In genomic region chr16:21946761-21947715, GRCm38 (mm10) we compare ENCODE assay signal across 8 mouse cellular contexts. TPM values are rescaled to one million over a fixed set of nuclear protein-coding genes. Genes with fewer than 3 reads are reported as not detected.
DNase-seq lines count a peak whose midpoint lies in the region; ATAC-seq and TF ChIP-seq lines count a peak whose summit lies in the region.

Tmem41a (minus strand) TSS chr16:21947552.

- no peak for TF ChIP-seq EP300 in lung, postnatal 0 days (IDR thresholded peaks at IDR 0.05)

- H3K27me3 ChIP-seq in hindbrain, embryonic 10.5 days (ENCODE audit: insufficient read depth, poor library complexity, severe bottlenecking), result peaks cover 3% of the 10 kb centered on the region; the same call in 1 of the 2 replicates
- no peaks in the 10 kb centered on the region for H3K27me3 ChIP-seq in lung, postnatal 0 days (replicated peaks; ENCODE audit: insufficient read depth, low read length)

- peak; percentile 96 for ATAC-seq in frontal cortex, adult (ENCODE audit: low TSS enrichment)
- ATAC-seq in lung, postnatal 0 days, result peak; percentile 97

- peaks cover 7% of the 10 kb centered on the region; the same call in 1 of the 2 replicates for H3K36me3 ChIP-seq in hindbrain, embryonic 10.5 days
- no peaks in the 10 kb centered on the region for H3K36me3 ChIP-seq in lung, postnatal 0 days (ENCODE audit: insufficient read depth, low read length)

- H3K9ac ChIP-seq in lung, postnatal 0 days (replicated peaks; ENCODE audit: low read depth), result peak within 1 kb of the TSS; percentile 57

- H3K4me3 ChIP-seq in hindbrain, embryonic 10.5 days, result peak within 1 kb of the TSS; percentile 72
- H3K4me3 ChIP-seq in lung, postnatal 0 days (ENCODE audit: low read depth, low read length), result peak within 1 kb of the TSS; percentile 62

- peak within 1 kb of the TSS; percentile 88 for H3K27ac ChIP-seq in hindbrain, embryonic 10.5 days
- H3K27ac ChIP-seq in lung, postnatal 0 days (ENCODE audit: low read length), result peak within 1 kb of the TSS; percentile 78

- WGBS in hindbrain, embryonic 10.5 days, result 2% methylated on average over 63 of the region's 63 CpGs
- WGBS in lung, postnatal 0 days, result under 1% methylated on average over 62 of the region's 63 CpGs

- H3K4me2 ChIP-seq in lung, postnatal 0 days (replicated peaks; ENCODE audit: low read depth, low read length), result peak within 1 kb of the TSS; percentile 89

- H3K9me3 ChIP-seq in hindbrain, embryonic 10.5 days, result no peaks in the 10 kb centered on the region
- H3K9me3 ChIP-seq in lung, postnatal 0 days (ENCODE audit: low read length), result no peaks in the 10 kb centered on the region

- peaks cover 22% of the 10 kb centered on the region for H3K4me1 ChIP-seq in hindbrain, embryonic 10.5 days (replicated peaks)
- no peaks in the 10 kb centered on the region for H3K4me1 ChIP-seq in lung, postnatal 0 days (ENCODE audit: insufficient read depth, low read depth, low read length)

- peak; percentile 86 for DNase-seq in MN1 (ENCODE audit: low spot score)
- peak; percentile 93 for DNase-seq in cerebellum, adult 9-10 months
- DNase-seq in hindbrain, embryonic 10.5 days (ENCODE audit: low spot score), result peak; percentile 88
- DNase-seq in layer of hippocampus, adult 9-11 months, result peak; percentile 87
- DNase-seq in lung, postnatal 0 days (ENCODE audit: low spot score), result peak; percentile 92
- DNase-seq in ovary, postnatal 14 days (ENCODE audit: low spot score), result peak; percentile 83
- peak; percentile 94 for DNase-seq in thymus, postnatal 14 days

- TF ChIP-seq CTCF in lung, postnatal 0 days (IDR thresholded peaks at IDR 0.05), result no peak

RNA-seq across cellular contexts. Expression of gene Tmem41a, which starts in this region (rescaled TPM):
- polyA plus RNA-seq in hindbrain, embryonic 10.5 days (2016; fragmentation: Nextera tagmentation; extraction: Ambion mirVana), result 38.9 and 42.8 TPM in 2 replicates
- 33.6 and 40.6 TPM in 2 replicates for polyA plus RNA-seq in lung, postnatal 0 days (2015; fragmentation: Nextera tagmentation; extraction: Ambion mirVana)

Comparison
In these comparisons a context has a peak if more than half of its experiments do, and no peak if none do; other contexts are left out.
1. Peak in every context shown above with its lines: DNase-seq, ATAC-seq, H3K4me3 ChIP-seq and H3K27ac ChIP-seq.